Mouse (Mus musculus) thymus, adult 2 months (tissue): ENCODE results near the gene Raph1. TPM values are rescaled to one million over a fixed set of nuclear protein-coding genes. Genes with fewer than 3 reads are reported as not detected.
"Not testable (repeated sequence)": the region's sequence is repeated elsewhere in the genome, so short reads cannot be mapped to it uniquely, and the experiment has no call there.

Experiments
- DNase-seq: peaks from one replicate; pipeline ENCODE4 v3.0.0; 2021
- H3K27ac ChIP-seq: fragments of 200-500 bp; 2 replicates; pipeline ENCODE4 v1.5.1; 2012; ENCODE audit warnings: low read length, control low read depth; ENCODE audit not compliant: control insufficient read depth, insufficient read depth
- H3K27me3 ChIP-seq: fragments of 200-500 bp; 2 replicates; pipeline ENCODE4 v1.6.1; 2012; ENCODE audit warnings: mild to moderate bottlenecking, low read length, moderate library complexity, mixed read lengths; ENCODE audit not compliant: control insufficient read depth, insufficient read depth
- H3K36me3 ChIP-seq: fragments of 200-500 bp; 2 replicates; pipeline ENCODE4 v1.6.1; 2012; ENCODE audit warnings: mild to moderate bottlenecking, low read length, moderate library complexity; ENCODE audit not compliant: control insufficient read depth, insufficient read depth
- H3K4me1 ChIP-seq: fragments of 200-500 bp; replicated peaks from 2 replicates; pipeline ENCODE4 v1.6.1; 2012; ENCODE audit warnings: low read length; ENCODE audit not compliant: control insufficient read depth, insufficient read depth
- H3K4me3 ChIP-seq: fragments of 200-500 bp; 2 replicates; pipeline ENCODE4 v1.5.1; 2012; ENCODE audit warnings: mild to moderate bottlenecking, low read length, control low read depth, moderate library complexity; ENCODE audit not compliant: control insufficient read depth, insufficient read depth
- CTCF ChIP-seq: fragments of 200-500 bp; IDR thresholded peaks from 2 replicates; pipeline ENCODE4 v1.5.1; 2012; ENCODE audit warnings: mild to moderate bottlenecking, control low read depth, low read length, moderate library complexity, borderline replicate concordance; ENCODE audit not compliant: control insufficient read depth, poor library complexity, insufficient read depth; ENCODE audit errors: extremely low read depth
- POLR2A ChIP-seq: fragments of 200-500 bp; IDR thresholded peaks from 2 replicates; pipeline ENCODE4 v1.6.1; 2012; ENCODE audit warnings: mild to moderate bottlenecking, low read length, control low read depth, moderate library complexity; ENCODE audit not compliant: control insufficient read depth, poor library complexity, insufficient read depth; ENCODE audit errors: extremely low read depth
- WGBS: fragments of 180-500 bp; shearing (Covaris S2); methylation state at CpG from one replicate; pipeline ENCODE4 v1.1.7; 2018; 5-methylcytosine and 5-hydroxymethylcytosine counted together
- polyA plus RNA-seq: library from polyadenylated mRNA; depleted of rRNA; stranded (reverse); fragments of >200 nt; gene quantifications from 2 replicates; pipeline ENCODE4 v1.2.3, GENCODE M21; 2012; rRNA removed

The Raph1 gene
- polyA plus RNA-seq, 1 experiment, result 7.1 TPM

DNA sequence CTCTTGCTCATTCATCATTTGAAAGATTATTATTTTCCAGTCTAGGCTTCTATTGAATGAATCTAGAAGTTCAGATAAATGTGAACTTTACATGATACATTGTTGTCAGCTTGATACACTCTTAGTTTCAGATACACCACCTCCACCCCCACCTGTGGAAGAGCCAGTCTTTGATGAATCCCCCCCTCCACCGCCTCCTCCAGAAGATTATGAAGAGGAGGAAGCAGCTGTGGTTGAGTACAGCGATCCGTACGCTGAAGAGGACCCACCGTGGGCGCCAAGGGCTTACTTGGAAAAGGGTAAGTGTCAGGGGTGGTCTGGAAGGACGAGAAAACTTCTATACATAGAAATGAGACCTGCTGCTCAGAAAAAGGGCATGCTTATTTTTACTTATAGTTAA lies 96.4 kb downstream of the Raph1 start:
- Histone ChIP-seq H3K4me3 (no peak overlapping the region), H3K27me3 (no peaks in the 10 kb centered on the region), H3K36me3 (no peaks in the 10 kb centered on the region), H3K27ac (no peak overlapping the region), H3K4me1 (peaks cover 3% of the 10 kb centered on the region)
- 15% methylated on average over 7 of the region's 7 CpGs for WGBS
- TF ChIP-seq POLR2A (no peak), CTCF (no peak)
- peak; percentile 55 for DNase-seq

GRCm38 (mm10) chr1:60469491-60469890 lies 97.4 kb downstream of the Raph1 start:
- no peak overlapping the region for H3K27ac ChIP-seq
- no peaks in the 10 kb centered on the region for H3K27me3 ChIP-seq
- H3K36me3 ChIP-seq, result no peaks in the 10 kb centered on the region
- no peak overlapping the region for H3K4me3 ChIP-seq
- peaks cover 3% of the 10 kb centered on the region for H3K4me1 ChIP-seq
- TF ChIP-seq POLR2A (no peak), CTCF (no peak)
- over 99% methylated on average over 2 of the region's 2 CpGs for WGBS
- DNase-seq, result no peak

DNA sequence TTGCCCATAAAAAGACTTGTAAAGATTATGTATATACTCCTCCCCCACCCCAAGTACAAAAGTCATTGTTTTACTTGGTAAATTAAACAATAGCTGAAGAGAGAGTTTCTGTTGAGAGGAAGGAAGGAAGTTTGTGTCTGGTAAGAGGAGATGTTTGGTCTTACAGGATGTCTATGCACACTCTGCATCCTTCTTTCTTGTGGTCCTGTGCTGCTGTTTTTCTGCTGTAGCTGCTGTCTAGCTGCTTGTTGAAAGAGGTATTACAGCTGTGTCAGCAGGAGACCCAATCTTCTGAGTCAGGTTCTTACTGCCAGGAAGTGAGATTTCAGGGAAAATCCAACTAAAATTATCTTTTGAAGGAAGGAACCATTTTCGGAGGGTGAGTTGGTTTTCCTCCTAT lies 106.3 kb downstream of the Raph1 start:
- no peaks in the 10 kb centered on the region for H3K36me3 ChIP-seq
- H3K4me1 ChIP-seq, result peaks cover 3% of the 10 kb centered on the region
- no peaks in the 10 kb centered on the region for H3K27me3 ChIP-seq
- WGBS, result 6% methylated on average over 1 of the region's 1 CpGs
- peak overlapping the region; percentile 41; the same call in 1 of the 2 replicates for H3K27ac ChIP-seq
- DNase-seq, result peak; percentile 25
- TF ChIP-seq CTCF, result no peak
- TF ChIP-seq POLR2A, result no peak
- H3K4me3 ChIP-seq, result no peak overlapping the region

- no peaks in the 10 kb centered on the region for H3K27me3 ChIP-seq
- TF ChIP-seq CTCF, result no peak
- TF ChIP-seq POLR2A, result no peak
- no peaks in the 10 kb centered on the region for H3K36me3 ChIP-seq
- H3K27ac ChIP-seq, result no peak overlapping the region
- no peak overlapping the region for H3K4me3 ChIP-seq
- WGBS, result 55% methylated on average over 1 of the region's 1 CpGs
- DNase-seq, result no peak
- H3K4me1 ChIP-seq, result no peaks in the 10 kb centered on the region
These were observed 117.0 kb downstream of the Raph1 start for GRCm38 (mm10) chr1:60449896-60450295.

GRCm38 (mm10) chr1:60447067-60447466 lies 119.8 kb downstream of the Raph1 start:
- Histone ChIP-seq H3K36me3 (no peaks in the 10 kb centered on the region), H3K4me3 (no peak overlapping the region), H3K27me3 (no peaks in the 10 kb centered on the region), H3K27ac (no peak overlapping the region), H3K4me1 (no peaks in the 10 kb centered on the region)
- DNase-seq, result peak; percentile 43
- no peak for TF ChIP-seq POLR2A
- no peak for TF ChIP-seq CTCF
- 33% methylated on average over 12 of the region's 12 CpGs for WGBS

- not testable (repeated sequence) for H3K27ac ChIP-seq, H3K27me3 ChIP-seq, H3K36me3 ChIP-seq, DNase-seq, H3K4me3 ChIP-seq, H3K4me1 ChIP-seq
- 88% methylated on average over 5 of the region's 5 CpGs for WGBS
These were observed 125.5 kb downstream of the Raph1 start for GRCm38 (mm10) chr1:60441438-60441837.

DNA sequence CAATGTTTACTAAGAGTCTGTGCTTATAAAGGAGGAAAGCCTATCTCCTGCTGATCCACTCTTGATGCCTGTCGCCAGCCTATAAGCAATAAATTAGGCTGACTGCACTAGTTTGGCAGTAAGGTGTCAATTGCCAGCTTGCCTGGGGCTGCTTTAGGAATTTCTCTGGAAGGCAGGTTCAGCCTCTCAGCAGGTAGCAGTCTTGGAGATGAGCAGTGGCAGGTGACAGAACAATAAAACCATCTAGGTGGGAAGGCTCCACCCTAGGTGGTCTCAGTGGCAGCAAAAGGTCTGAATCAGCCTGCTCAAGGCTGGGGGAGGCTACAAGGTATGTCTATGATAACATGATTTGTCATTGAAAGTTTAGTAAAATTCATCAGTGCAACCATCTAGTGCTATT lies 134.4 kb downstream of the Raph1 start:
- Histone ChIP-seq H3K4me1 (no peaks in the 10 kb centered on the region), H3K27ac (no peak overlapping the region), H3K4me3 (no peak overlapping the region), H3K27me3 (no peaks in the 10 kb centered on the region), H3K36me3 (no peaks in the 10 kb centered on the region)
- 85% methylated on average over 1 of the region's 1 CpGs for WGBS
- TF ChIP-seq POLR2A (no peak), CTCF (no peak)
- DNase-seq, result no peak

Other genes with a start within 250 kb of the Raph1 start
- gene Cyp20a1, start 223.8 kb downstream of the Raph1 start, polyA plus RNA-seq, result 2.3 and 2.4 TPM in 2 replicates
- 4.5 and 6.0 TPM in 2 replicates for gene Abi2, start 157.5 kb downstream of the Raph1 start, polyA plus RNA-seq
- 56.0 and 58.4 TPM in 2 replicates for gene Cd28, start 149.7 kb upstream of the Raph1 start, polyA plus RNA-seq